Mouse (Mus musculus) forebrain, embryonic 16.5 days (tissue): Measurements from ENCODE around the gene H2-Eb1. TPM values are rescaled to one million over a fixed set of nuclear protein-coding genes. Genes with fewer than 3 reads are reported as not detected.
A peak's percentile ranks its signal among the peaks of the same experiment; 100 is the strongest.

Experiments used
- ATAC-seq: fragments of 200-750 bp; cut with Nextera tagmentation; 2 replicates; pipeline ENCODE4 v1.8.0; 2017; ENCODE audit warnings: mild to moderate bottlenecking, moderate library complexity
- H3K27ac ChIP-seq: fragments of 300-500 bp; sonication (generic); 2 replicates; pipeline ENCODE4 v1.5.1; 2014; ENCODE audit warnings: low read length, control low read depth
- H3K27me3 ChIP-seq: fragments of 300-500 bp; sonication (generic); replicated peaks from 2 replicates; pipeline ENCODE4 v1.6.1; 2014; ENCODE audit warnings: low read length; ENCODE audit not compliant: control insufficient read depth, insufficient read depth
- H3K36me3 ChIP-seq: fragments of 300-500 bp; sonication (generic); 2 replicates; pipeline ENCODE4 v1.6.1; 2014; ENCODE audit not compliant: control insufficient read depth, insufficient read depth
- H3K4me1 ChIP-seq: fragments of 300-500 bp; sonication (generic); replicated peaks from 2 replicates; pipeline ENCODE4 v1.6.1; 2014; ENCODE audit warnings: low read length; ENCODE audit not compliant: control insufficient read depth, insufficient read depth
- H3K4me2 ChIP-seq: fragments of 300-500 bp; sonication (generic); 2 replicates; pipeline ENCODE4 v1.6.1; 2014; ENCODE audit warnings: mild to moderate bottlenecking, low read length, control low read depth
- H3K4me3 ChIP-seq: fragments of 300-500 bp; sonication (generic); replicated peaks from 2 replicates; pipeline ENCODE4 v1.5.1; 2014; ENCODE audit warnings: mild to moderate bottlenecking, low read length, control low read depth
- H3K9ac ChIP-seq: fragments of 300-500 bp; sonication (generic); replicated peaks from 2 replicates; pipeline ENCODE4 v1.6.1; 2014; ENCODE audit warnings: low read depth, low read length, control low read depth
- H3K9me3 ChIP-seq: fragments of 300-500 bp; sonication (generic); 2 replicates; pipeline ENCODE4 v1.6.1; 2016; ENCODE audit warnings: low read length; ENCODE audit not compliant: control insufficient read depth
- WGBS: fragments of 180-500 bp; shearing (Covaris S2); extraction: QIAGEN DNeasy Blood & Tissue Kit; methylation state at CpG from one replicate; pipeline ENCODE4 v1.1.7; 2014; 5-methylcytosine and 5-hydroxymethylcytosine counted together
- polyA plus RNA-seq: library from polyadenylated mRNA; unstranded; fragments of >200 nt; fragmentation: Nextera tagmentation; extraction: Ambion mirVana; gene quantifications from 2 replicates; pipeline ENCODE4 v1.2.1, GENCODE M21; 2015

H2-Eb1 gene
- polyA plus RNA-seq, 1 experiment from 2014 or later: 0.82 TPM

DNA sequence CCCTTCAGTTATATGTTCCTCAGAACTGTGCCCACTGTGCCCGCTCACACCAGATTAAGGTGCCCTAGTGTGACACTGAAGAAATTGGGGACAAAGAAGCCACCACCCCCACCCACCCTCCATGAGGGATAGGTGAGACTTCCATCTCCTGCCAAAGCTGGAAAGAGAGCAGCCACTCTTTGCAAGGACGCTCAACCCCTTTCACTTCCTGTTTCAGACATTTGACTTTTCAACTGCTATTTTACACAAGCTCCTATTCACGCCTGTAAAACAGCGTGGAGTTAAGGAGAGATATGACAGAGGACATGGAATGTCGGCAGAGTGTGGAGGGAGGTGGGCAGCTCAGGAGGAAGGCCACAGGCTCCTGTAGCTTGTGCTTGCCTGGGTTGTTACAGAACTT lies 19.2 kb upstream of the H2-Eb1 start:
- Histone ChIP-seq H3K9me3 (no peaks in the 10 kb centered on the region), H3K9ac (no peak overlapping the region), H3K4me2 (no peak overlapping the region), H3K27me3 (no peaks in the 10 kb centered on the region), H3K36me3 (no peaks in the 10 kb centered on the region), H3K4me1 (peaks cover 2% of the 10 kb centered on the region; the same call in 1 of the 2 replicates), H3K27ac (no peak overlapping the region), H3K4me3 (no peak overlapping the region)
- WGBS: 83% methylated on average over 5 of the region's 5 CpGs
- ATAC-seq: no peak

DNA sequence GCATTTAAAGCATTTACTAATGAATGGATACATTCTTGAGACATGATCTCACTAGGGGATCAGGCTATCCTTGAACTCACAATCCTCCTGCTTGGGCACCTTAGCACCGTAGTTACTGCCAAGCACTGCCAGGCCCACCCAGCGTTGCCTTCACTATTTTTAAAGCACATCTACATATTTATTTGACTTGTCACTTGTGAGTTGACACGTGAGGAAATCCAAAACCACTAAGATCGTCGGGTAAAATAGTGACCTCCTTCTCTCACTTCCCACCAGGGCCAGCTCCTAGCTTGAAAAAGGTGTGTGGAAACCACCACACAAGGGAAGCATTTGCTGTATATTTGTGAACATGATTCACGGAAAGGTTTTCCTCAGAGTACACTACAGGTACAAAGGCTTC lies 18.7 kb upstream of the H2-Eb1 start:
- no peak overlapping the region for H3K9ac ChIP-seq
- H3K36me3 ChIP-seq: no peaks in the 10 kb centered on the region
- no peak overlapping the region for H3K4me3 ChIP-seq
- WGBS: 75% methylated on average over 6 of the region's 6 CpGs
- no peaks in the 10 kb centered on the region for H3K9me3 ChIP-seq
- H3K27ac ChIP-seq: no peak overlapping the region
- no peaks in the 10 kb centered on the region for H3K27me3 ChIP-seq
- H3K4me1 ChIP-seq: peaks cover 4% of the 10 kb centered on the region; the same call in 1 of the 2 replicates
- ATAC-seq: no peak
- no peak overlapping the region for H3K4me2 ChIP-seq

DNA sequence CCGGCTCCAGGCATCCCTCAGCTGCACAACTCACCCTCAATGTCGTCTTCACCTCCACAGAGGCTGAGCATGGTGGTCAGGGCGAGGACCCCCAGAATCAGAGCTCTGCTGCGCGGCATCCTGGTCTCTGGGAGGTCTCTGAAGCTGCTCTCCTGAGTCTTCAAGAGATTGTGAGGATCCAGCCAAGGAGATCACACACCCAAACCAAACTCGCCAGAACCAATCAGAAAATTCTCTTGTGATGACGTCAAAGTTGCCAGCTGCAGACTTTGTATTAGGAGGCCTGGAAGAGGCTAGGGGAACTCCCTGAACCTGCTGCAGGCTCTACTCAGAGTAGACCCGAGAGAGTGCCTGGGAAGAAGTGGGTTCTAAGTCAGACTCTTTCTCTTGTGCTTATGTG lies 18.0 kb upstream of the H2-Eb1 start, which contains the start of gene H2-Aa:
Gene H2-Aa (minus strand): TSS at position 176 of the 400 bp plus-strand sequence.
- Histone ChIP-seq H3K4me1 (peaks cover 4% of the 10 kb centered on the region; the same call in 1 of the 2 replicates), H3K36me3 (no peaks in the 10 kb centered on the region), H3K4me3 (no peak within 1 kb of the TSS), H3K9ac (no peak within 1 kb of the TSS), H3K27ac (no peak within 1 kb of the TSS), H3K27me3 (no peaks in the 10 kb centered on the region), H3K9me3 (no peaks in the 10 kb centered on the region), H3K4me2 (no peak within 1 kb of the TSS)
- WGBS: 15% methylated on average over 8 of the region's 8 CpGs
- no peak; the same call in 1 of the 2 replicates for ATAC-seq

DNA sequence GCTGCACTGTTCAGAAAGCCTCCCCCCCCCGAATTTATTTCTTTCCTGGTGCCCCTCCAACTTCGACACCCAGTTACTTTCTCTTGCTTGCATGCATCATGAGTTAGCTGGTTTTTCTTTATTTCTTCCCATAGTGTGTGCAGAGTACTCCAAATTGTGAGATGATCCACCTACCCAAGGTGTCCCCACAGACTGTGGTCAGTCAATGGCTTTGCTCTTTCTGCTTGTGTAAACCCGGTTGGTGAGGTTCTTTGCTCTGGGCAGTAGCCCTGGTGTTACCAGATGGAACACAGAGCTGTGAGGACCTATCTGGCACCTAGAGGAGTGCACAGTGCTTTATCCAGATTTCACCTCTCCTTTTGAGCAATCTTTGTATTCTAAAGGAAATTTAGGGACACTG lies 17.5 kb upstream of the H2-Eb1 start:
- no peak for ATAC-seq
- no peak overlapping the region for H3K4me3 ChIP-seq
- peaks cover 4% of the 10 kb centered on the region; the same call in 1 of the 2 replicates for H3K4me1 ChIP-seq
- H3K36me3 ChIP-seq: no peaks in the 10 kb centered on the region
- H3K4me2 ChIP-seq: no peak overlapping the region
- H3K9me3 ChIP-seq: no peaks in the 10 kb centered on the region
- no peak overlapping the region for H3K27ac ChIP-seq
- WGBS: 70% methylated on average over 3 of the region's 3 CpGs
- no peaks in the 10 kb centered on the region for H3K27me3 ChIP-seq
- no peak overlapping the region for H3K9ac ChIP-seq

DNA sequence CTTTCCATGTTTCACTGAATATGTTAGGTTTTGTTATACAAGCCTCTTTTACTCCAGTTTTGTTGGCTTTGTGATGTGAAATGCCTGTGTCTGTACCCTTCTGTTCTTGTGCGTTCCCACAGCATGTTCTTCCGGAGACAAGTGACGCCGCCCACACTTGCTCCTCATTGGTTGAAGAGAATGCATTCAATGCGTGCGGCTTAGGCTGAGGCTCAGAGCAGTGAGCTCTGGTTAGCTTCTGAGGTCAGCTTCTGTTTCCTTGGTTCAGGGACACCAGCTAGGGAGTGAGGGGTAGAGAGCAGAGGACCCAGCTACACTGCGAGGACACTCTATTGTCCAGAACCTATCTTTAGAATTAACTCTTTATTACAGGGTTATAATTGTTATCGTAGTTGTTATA lies 14.1 kb upstream of the H2-Eb1 start:
- 12% methylated on average over 8 of the region's 8 CpGs for WGBS

DNA sequence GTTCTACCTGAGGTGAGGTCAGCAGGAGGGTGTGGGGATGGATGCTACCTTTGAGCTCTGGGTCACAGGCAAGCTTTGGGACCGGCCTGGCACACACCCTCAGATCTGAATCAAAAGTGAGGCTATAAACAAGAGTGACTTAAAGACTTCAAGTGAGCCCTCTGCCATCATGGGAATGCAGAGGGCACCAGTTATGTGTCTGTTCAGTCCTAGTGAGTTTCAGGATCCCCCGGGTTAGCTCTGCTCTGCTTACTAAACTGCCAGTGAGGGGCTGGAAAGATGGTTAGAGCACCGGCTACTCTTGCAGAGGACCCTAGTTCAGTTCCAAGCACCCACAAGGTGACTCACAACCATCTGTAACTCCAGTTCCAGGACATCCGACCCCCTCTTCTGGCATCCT lies 13.1 kb upstream of the H2-Eb1 start:
- H3K4me1 ChIP-seq: peaks cover 6% of the 10 kb centered on the region; the same call in 1 of the 2 replicates
- no peaks in the 10 kb centered on the region for H3K36me3 ChIP-seq
- 85% methylated on average over 4 of the region's 4 CpGs for WGBS
- H3K9me3 ChIP-seq: no peaks in the 10 kb centered on the region
- ATAC-seq: no peak
- no peaks in the 10 kb centered on the region for H3K27me3 ChIP-seq
- H3K4me3 ChIP-seq: no peak overlapping the region
- H3K4me2 ChIP-seq: no peak overlapping the region
- no peak overlapping the region for H3K27ac ChIP-seq
- H3K9ac ChIP-seq: no peak overlapping the region

More for the DNA sequence above, 14.1 kb upstream of the H2-Eb1 start:
- Histone ChIP-seq H3K9ac (no peak overlapping the region), H3K36me3 (no peaks in the 10 kb centered on the region), H3K4me2 (no peak overlapping the region), H3K27ac (no peak overlapping the region), H3K4me1 (peaks cover 6% of the 10 kb centered on the region; the same call in 1 of the 2 replicates), H3K9me3 (no peaks in the 10 kb centered on the region), H3K4me3 (no peak overlapping the region), H3K27me3 (no peaks in the 10 kb centered on the region)
- ATAC-seq: peak; percentile 94

DNA sequence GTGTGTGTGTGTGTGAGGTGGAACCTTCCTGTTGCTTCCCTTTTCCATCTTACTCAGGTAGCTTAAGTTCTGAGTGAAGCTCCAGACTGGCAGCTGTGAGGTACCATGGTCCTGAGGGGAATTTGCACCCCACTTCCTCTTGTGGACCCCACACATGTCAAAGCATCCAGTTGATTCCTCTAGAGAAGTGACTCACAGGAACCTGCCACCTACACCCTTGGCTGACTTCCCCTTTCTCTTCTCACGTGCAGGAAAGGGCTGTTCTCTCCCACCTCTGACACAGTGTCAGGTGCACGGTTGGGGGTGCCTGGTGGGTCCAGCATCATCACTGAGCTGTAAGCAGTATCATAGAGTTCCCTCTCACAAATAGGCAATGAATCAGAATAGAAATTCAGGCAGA lies 12.1 kb upstream of the H2-Eb1 start:
- Histone ChIP-seq H3K9ac (no peak overlapping the region), H3K4me3 (no peak overlapping the region), H3K4me2 (no peak overlapping the region), H3K36me3 (no peaks in the 10 kb centered on the region), H3K4me1 (peaks cover 6% of the 10 kb centered on the region; the same call in 1 of the 2 replicates), H3K9me3 (no peaks in the 10 kb centered on the region), H3K27ac (no peak overlapping the region), H3K27me3 (no peaks in the 10 kb centered on the region)
- WGBS: 54% methylated on average over 2 of the region's 2 CpGs
- ATAC-seq: no peak

DNA sequence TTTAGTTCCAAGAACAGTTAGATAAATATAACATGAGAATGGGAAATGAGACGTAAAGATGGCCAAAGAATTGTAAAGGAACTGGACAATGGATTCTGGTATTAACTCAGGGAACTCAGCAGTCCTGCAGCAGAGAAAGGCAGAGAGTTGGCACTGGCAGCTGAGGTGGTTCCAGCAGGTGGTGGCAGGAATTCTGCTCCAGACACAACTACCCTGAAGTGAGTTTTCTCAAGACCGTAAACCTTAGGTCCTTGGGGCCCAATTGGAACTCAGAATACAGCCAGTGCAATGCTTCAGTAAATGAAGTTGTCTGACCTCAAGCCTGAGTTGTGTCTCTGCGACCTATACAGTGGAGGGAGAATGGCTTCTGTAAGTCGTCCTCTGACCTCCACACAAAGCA lies 11.4 kb upstream of the H2-Eb1 start:
- H3K4me2 ChIP-seq: no peak overlapping the region
- no peaks in the 10 kb centered on the region for H3K9me3 ChIP-seq
- H3K36me3 ChIP-seq: no peaks in the 10 kb centered on the region
- ATAC-seq: no peak
- no peak overlapping the region for H3K4me3 ChIP-seq
- no peak overlapping the region for H3K27ac ChIP-seq
- H3K9ac ChIP-seq: no peak overlapping the region
- peaks cover 6% of the 10 kb centered on the region; the same call in 1 of the 2 replicates for H3K4me1 ChIP-seq
- no peaks in the 10 kb centered on the region for H3K27me3 ChIP-seq
- WGBS: 73% methylated on average over 4 of the region's 4 CpGs

DNA sequence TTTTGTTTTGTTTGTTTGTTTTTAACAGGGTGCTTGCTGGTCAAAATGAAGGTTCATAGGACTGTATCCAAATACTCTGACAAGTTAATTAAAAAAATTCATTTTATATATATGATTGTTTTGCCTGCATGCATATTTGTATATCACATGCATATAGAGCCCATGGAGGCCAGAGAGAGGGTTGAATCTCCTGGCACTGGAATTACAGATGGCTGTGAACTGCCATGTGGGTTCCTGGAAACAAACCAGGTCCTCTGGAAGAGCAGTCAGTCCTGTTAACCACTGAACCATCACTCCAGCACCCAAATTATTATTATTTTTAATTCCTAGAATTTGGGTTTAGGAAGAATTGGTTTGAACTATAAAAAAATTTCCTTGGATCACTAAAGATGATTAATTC lies 10.4 kb upstream of the H2-Eb1 start:
- Histone ChIP-seq H3K9me3 (no peaks in the 10 kb centered on the region), H3K4me3 (no peak overlapping the region), H3K27ac (no peak overlapping the region), H3K27me3 (no peaks in the 10 kb centered on the region), H3K4me2 (no peak overlapping the region), H3K9ac (no peak overlapping the region), H3K4me1 (peaks cover 6% of the 10 kb centered on the region; the same call in 1 of the 2 replicates), H3K36me3 (no peaks in the 10 kb centered on the region)
- ATAC-seq: no peak
